Mouse (Mus musculus): ENCODE results near the gene Gch1.

GRCm38 (mm10) chr14:47234032-47234431 lies 44.8 kb upstream of the Gch1 start:
- TF ChIP-seq CTCF (IDR thresholded peaks at IDR 0.05; ENCODE audit: low read depth, low read length) = no peak
- no peak for TF ChIP-seq POLR2A (IDR thresholded peaks at IDR 0.05; ENCODE audit: insufficient read depth, low read length)

Data from ES-Bruce4 (cell line).